In the genomic region with DNA sequence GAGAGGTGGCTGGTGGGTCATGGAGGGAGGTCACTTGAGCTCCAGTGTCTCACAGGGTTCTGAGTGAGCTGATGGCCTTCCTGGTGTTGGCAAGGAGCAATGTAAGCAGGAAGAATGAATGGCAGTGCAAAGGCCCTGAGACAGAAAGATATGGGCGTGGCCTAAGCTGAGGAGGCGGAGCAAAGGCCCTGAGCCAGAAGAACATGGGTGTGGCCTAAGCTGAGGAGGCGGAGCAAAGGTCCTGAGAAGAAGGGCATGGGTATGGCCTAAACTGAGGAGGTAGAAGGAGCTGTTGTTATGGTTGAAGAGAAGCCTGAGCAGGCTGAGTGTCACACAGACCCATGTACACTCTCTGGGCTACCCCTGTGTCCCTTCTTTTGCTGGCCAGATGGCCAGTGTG, we compare ENCODE assay signal across 8 mouse cellular contexts. TPM values are rescaled to one million over a fixed set of nuclear protein-coding genes. Genes with fewer than 3 reads are reported as not detected.
DNase-seq lines count a peak whose midpoint lies in the region; ATAC-seq lines count a peak whose summit lies in the region.

No protein-coding gene starts in this region.

- ATAC-seq in hindbrain, embryonic 11.5 days (ENCODE audit: low FRiP score) = peak; percentile 36
- ATAC-seq in liver, embryonic 12.5 days = no peak; the same call in 1 of the 2 replicates

- WGBS in hindbrain, embryonic 11.5 days = 98% methylated on average over 3 of the region's 3 CpGs
- WGBS in liver, embryonic 12.5 days (ENCODE audit: insufficient replicate concordance) = 72% methylated on average over 3 of the region's 3 CpGs

- peaks cover 19% of the 10 kb centered on the region for H3K4me1 ChIP-seq in hindbrain, embryonic 11.5 days (replicated peaks; ENCODE audit: control insufficient read depth, insufficient read depth, low read length)
- H3K4me1 ChIP-seq in liver, embryonic 12.5 days = peaks cover 60% of the 10 kb centered on the region

- H3K9me3 ChIP-seq in hindbrain, embryonic 11.5 days (ENCODE audit: control insufficient read depth, low read length) = no peaks in the 10 kb centered on the region
- H3K9me3 ChIP-seq in liver, embryonic 12.5 days (replicated peaks) = no peaks in the 10 kb centered on the region

- H3K9ac ChIP-seq in hindbrain, embryonic 11.5 days (ENCODE audit: low read depth, low read length) = no peak overlapping the region
- no peak overlapping the region for H3K9ac ChIP-seq in liver, embryonic 12.5 days

- no peak overlapping the region for H3K4me2 ChIP-seq in hindbrain, embryonic 11.5 days (replicated peaks; ENCODE audit: low read depth, low read length)
- H3K4me2 ChIP-seq in liver, embryonic 12.5 days = no peak overlapping the region

- intact Hi-C loops in heart, postnatal 36 days (cut with DNase I) = loop anchor here (2.0 kb wide), 1 partner anchor 47 kb away; no protein-coding TSS in a partner anchor

- DNase-seq in heart, adult 11 months = peak; percentile 94
- DNase-seq in heart, postnatal 36 days = no peak
- peak; percentile 72 for DNase-seq in ZHBTc4 (ENCODE audit: low read depth, low spot score)
- peak; percentile 31 for DNase-seq in hindbrain, embryonic 11.5 days (ENCODE audit: low spot score)
- DNase-seq in spleen, postnatal 4 days (ENCODE audit: low spot score in 2 of 2) = no peak
- no peak for DNase-seq in right cerebral cortex, postnatal 25 days
- DNase-seq in layer of hippocampus, postnatal 10 days (ENCODE audit: low spot score in 2 of 2) = no peak

- 0 out of 2 replicates have a peak overlapping the region, but pooled peaks have one; percentile 2 for H3K27ac ChIP-seq in hindbrain, embryonic 11.5 days (ENCODE audit: low read depth, low read length)
- peak overlapping the region; percentile 80 for H3K27ac ChIP-seq in liver, embryonic 12.5 days

- no peak overlapping the region for H3K4me3 ChIP-seq in hindbrain, embryonic 11.5 days (ENCODE audit: low read depth, low read length)
- no peak overlapping the region for H3K4me3 ChIP-seq in liver, embryonic 12.5 days

- no peaks in the 10 kb centered on the region for H3K27me3 ChIP-seq in hindbrain, embryonic 11.5 days (ENCODE audit: control insufficient read depth, insufficient read depth, low read length)
- H3K27me3 ChIP-seq in liver, embryonic 12.5 days (replicated peaks) = peaks cover 16% of the 10 kb centered on the region

- H3K36me3 ChIP-seq in hindbrain, embryonic 11.5 days (ENCODE audit: control insufficient read depth, insufficient read depth, low read length) = no peaks in the 10 kb centered on the region
- no peaks in the 10 kb centered on the region for H3K36me3 ChIP-seq in liver, embryonic 12.5 days

RNA-seq across cellular contexts. Expression of gene Cdc42ep1, which starts 8.8 kb away (rescaled TPM):
- total RNA-seq in heart, postnatal 36 days (2021) = 10 to 100 TPM; 37.6 to 47.6 TPM
- 7.8 and 9.1 TPM in 2 replicates for polyA plus RNA-seq in hindbrain, embryonic 11.5 days (2014; fragmentation: Nextera tagmentation; extraction: Ambion mirVana)
- 17.6 and 18.1 TPM in 2 replicates for polyA plus RNA-seq in liver, embryonic 12.5 days (2016; fragmentation: Nextera tagmentation; extraction: Ambion mirVana)
- 1 to 10 TPM; 7.6 to 8.5 TPM for total RNA-seq in layer of hippocampus, postnatal 10 days (2021)

RNA-seq across cellular contexts. Expression of gene Lgals2, which starts 21.7 kb away (rescaled TPM):
- total RNA-seq in heart, postnatal 36 days (2021) = under 1 TPM in 1 of 2 experiments, not detected in 1; 0.56 TPM
- not detected in 2 replicates for polyA plus RNA-seq in hindbrain, embryonic 11.5 days (2014; fragmentation: Nextera tagmentation; extraction: Ambion mirVana)
- polyA plus RNA-seq in liver, embryonic 12.5 days (2016; fragmentation: Nextera tagmentation; extraction: Ambion mirVana) = 7.0 and 9.5 TPM in 2 replicates
- not detected for total RNA-seq in layer of hippocampus, postnatal 10 days (2021)

RNA-seq across cellular contexts. Expression of gene Card10, which starts 30.7 kb away (rescaled TPM):
- 10 to 100 TPM; 15.4 to 19.0 TPM for total RNA-seq in heart, postnatal 36 days (2021)
- 1.8 and 2.4 TPM in 2 replicates for polyA plus RNA-seq in hindbrain, embryonic 11.5 days (2014; fragmentation: Nextera tagmentation; extraction: Ambion mirVana)
- 2.3 and 2.5 TPM in 2 replicates for polyA plus RNA-seq in liver, embryonic 12.5 days (2016; fragmentation: Nextera tagmentation; extraction: Ambion mirVana)
- total RNA-seq in layer of hippocampus, postnatal 10 days (2021) = 1 to 10 TPM; 5.8 to 6.0 TPM

RNA-seq across cellular contexts. Expression of gene Gga1, which starts 43.4 kb away (rescaled TPM):
- total RNA-seq in heart, postnatal 36 days (2021) = 10 to 100 TPM; 40.3 to 43.2 TPM
- 26.3 and 26.4 TPM in 2 replicates for polyA plus RNA-seq in hindbrain, embryonic 11.5 days (2014; fragmentation: Nextera tagmentation; extraction: Ambion mirVana)
- polyA plus RNA-seq in liver, embryonic 12.5 days (2016; fragmentation: Nextera tagmentation; extraction: Ambion mirVana) = 32.2 and 33.5 TPM in 2 replicates
- total RNA-seq in layer of hippocampus, postnatal 10 days (2021) = 10 to 100 TPM; 56.8 to 58.0 TPM

Comparison
In these comparisons a context has a peak if more than half of its experiments do, and no peak if none do; other contexts are left out.
1. DNase-seq: peak in heart, adult 11 months (single experiment), ZHBTc4 (single experiment) and hindbrain, embryonic 11.5 days (single experiment); none in heart, postnatal 36 days (0 of 2), spleen, postnatal 4 days (0 of 2), right cerebral cortex, postnatal 25 days (single experiment) and layer of hippocampus, postnatal 10 days (0 of 2).
2. RNA of gene Cdc42ep1, which starts 8.8 kb away (total RNA-seq): 37.6 to 47.6 TPM in heart, postnatal 36 days; 7.6 to 8.5 TPM in layer of hippocampus, postnatal 10 days; every median in the first group is over 4 times any median in the second.